Mouse (Mus musculus) midbrain, postnatal 0 days (tissue): ENCODE measurements around the gene Dda1. TPM values are rescaled to one million over a fixed set of nuclear protein-coding genes. Genes with fewer than 3 reads are reported as not detected.

Experiments
- ATAC-seq: fragments of 200-750 bp; cut with Nextera tagmentation; 2 replicates; pipeline ENCODE4 v1.8.0; 2017; ENCODE audit warnings: moderate number of reproducible peaks, mild to moderate bottlenecking, moderate TSS enrichment, moderate library complexity; ENCODE audit not compliant: low FRiP score
- DNase-seq: peaks from one replicate; pipeline ENCODE4 v3.0.0-alpha.2; 2015; ENCODE audit warnings: low spot score
- H3K27ac ChIP-seq: fragments of 300-500 bp; sonication (generic); 2 replicates; pipeline ENCODE4 v1.5.1; 2014; ENCODE audit warnings: low read depth, mild to moderate bottlenecking, low read length, mixed read lengths
- H3K27me3 ChIP-seq: fragments of 300-500 bp; sonication (generic); 2 replicates; pipeline ENCODE4 v1.6.1; 2014; ENCODE audit warnings: low read length, control low read depth, mixed read lengths; ENCODE audit not compliant: insufficient read depth
- H3K36me3 ChIP-seq: fragments of 300-500 bp; sonication (generic); 2 replicates; pipeline ENCODE4 v1.6.1; 2014; ENCODE audit warnings: low read length, control low read depth, mixed read lengths; ENCODE audit not compliant: insufficient read depth
- H3K4me1 ChIP-seq: fragments of 300-500 bp; sonication (generic); 2 replicates; pipeline ENCODE4 v1.6.1; 2014; ENCODE audit warnings: mild to moderate bottlenecking, control low read depth, antibody characterized with exemption, low read length, mixed read lengths; ENCODE audit not compliant: insufficient read depth
- H3K4me2 ChIP-seq: fragments of 300-500 bp; sonication (generic); 2 replicates; pipeline ENCODE4 v1.6.1; 2014; ENCODE audit warnings: low read depth, mild to moderate bottlenecking, low read length, mixed read lengths; ENCODE audit not compliant: poor library complexity, severe bottlenecking
- H3K4me3 ChIP-seq: fragments of 300-500 bp; sonication (generic); 2 replicates; pipeline ENCODE4 v1.5.1; 2014; ENCODE audit warnings: low read depth, mild to moderate bottlenecking, low read length, moderate library complexity
- H3K9ac ChIP-seq: fragments of 300-500 bp; sonication (generic); replicated peaks from 2 replicates; pipeline ENCODE4 v1.6.1; 2014; ENCODE audit warnings: mild to moderate bottlenecking, low read length, moderate library complexity, mixed read lengths; ENCODE audit not compliant: poor library complexity, severe bottlenecking
- H3K9me3 ChIP-seq: fragments of 300-500 bp; sonication (generic); 2 replicates; pipeline ENCODE4 v1.6.1; 2016; ENCODE audit warnings: low read length, control low read depth
- CTCF ChIP-seq: IDR thresholded peaks from 2 replicates; pipeline ENCODE4 v1.5.1; 2016; ENCODE audit warnings: antibody characterized with exemption, mild to moderate bottlenecking
- WGBS: fragments of 180-500 bp; shearing (Covaris S2); extraction: QIAGEN DNeasy Blood & Tissue Kit; methylation state at CpG from one replicate; pipeline ENCODE4 v1.1.7; 2014; 5-methylcytosine and 5-hydroxymethylcytosine counted together
- polyA plus RNA-seq: library from polyadenylated mRNA; unstranded; fragments of >200 nt; fragmentation: Nextera tagmentation; extraction: Ambion mirVana; gene quantifications from 2 replicates; pipeline ENCODE4 v1.2.1, GENCODE M21; 2015
- total RNA-seq: library from RNA; depleted of rRNA; stranded (reverse); fragments of >200 nt; gene quantifications from 2 replicates; pipeline ENCODE4 v1.2.3, GENCODE M21; 2014

Gene Dda1
- total and polyA plus RNA-seq, 2 experiments from 2014 or later: 211 to 269 TPM

DNA sequence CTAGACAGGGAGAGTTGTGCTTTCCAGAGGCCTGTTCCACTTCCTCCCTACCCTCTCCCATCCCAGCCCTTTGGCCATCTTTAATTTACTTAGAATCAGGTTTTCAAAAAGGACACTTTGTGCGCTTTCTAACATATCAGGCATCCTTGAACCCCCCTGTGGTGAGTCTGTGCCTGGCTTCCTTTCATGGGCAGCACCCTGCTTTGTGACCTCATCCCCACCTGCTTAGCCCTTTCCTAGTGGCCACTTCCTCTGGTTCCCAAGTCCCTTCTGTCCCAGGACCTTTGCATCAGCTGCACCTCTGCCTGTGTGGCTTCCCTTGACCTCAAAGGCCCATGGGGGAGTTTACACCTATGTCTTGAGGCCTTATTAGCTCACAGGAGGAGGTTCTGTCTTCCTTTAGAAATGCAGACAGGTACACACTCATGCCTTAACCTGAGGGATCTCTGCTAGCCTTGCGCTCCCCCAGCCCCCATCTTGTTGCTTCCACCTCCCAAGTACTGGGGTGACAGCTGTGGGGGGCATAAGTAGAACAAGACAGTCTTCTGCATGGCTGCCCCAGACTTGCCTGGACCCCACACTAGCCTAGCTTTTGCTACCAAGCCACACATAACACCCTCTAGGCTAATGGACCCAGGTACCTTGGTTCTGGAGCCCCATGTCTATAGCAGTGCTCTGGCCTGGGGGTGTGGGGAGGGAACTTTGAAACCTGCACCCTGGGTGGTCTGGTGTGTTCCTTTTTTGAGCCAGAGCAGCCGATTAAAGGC, 1.3 kb downstream of the Dda1 start:
- 80% methylated on average over 3 of the region's 3 CpGs for WGBS
- Histone ChIP-seq H3K9me3 (no peaks in the 10 kb centered on the region), H3K4me2 (peak overlapping the region; percentile 55), H3K27me3 (no peaks in the 10 kb centered on the region), H3K9ac (peak overlapping the region; percentile 70), H3K4me3 (peak overlapping the region; percentile 65; the same call in 1 of the 2 replicates), H3K4me1 (no peaks in the 10 kb centered on the region), H3K27ac (no peak overlapping the region), H3K36me3 (peaks cover 37% of the 10 kb centered on the region)
- ATAC-seq (no peak), DNase-seq (no peak)
- no peak for TF ChIP-seq CTCF

DNA sequence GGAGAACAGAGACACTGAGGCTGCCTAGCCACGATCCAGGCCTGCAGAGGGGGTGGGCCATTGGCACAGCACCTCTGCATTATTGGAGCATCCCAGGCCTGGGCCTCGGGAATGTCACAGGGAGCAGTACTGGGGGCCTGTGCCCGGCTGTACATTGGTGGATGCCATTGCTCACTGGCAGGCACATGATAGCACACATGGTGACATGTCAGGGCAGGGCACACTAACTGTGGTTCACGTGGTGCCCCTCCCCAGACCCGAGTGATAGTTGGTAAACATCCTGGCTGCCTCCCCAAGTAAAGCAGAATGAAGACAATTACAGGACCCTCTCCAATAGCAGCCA, 1.9 kb downstream of the Dda1 start:
- no peaks in the 10 kb centered on the region for H3K27me3 ChIP-seq
- WGBS: 84% methylated on average over 5 of the region's 5 CpGs
- no peaks in the 10 kb centered on the region for H3K4me1 ChIP-seq
- H3K36me3 ChIP-seq: peaks cover 37% of the 10 kb centered on the region
- H3K4me2 ChIP-seq: no peak overlapping the region
- no peak overlapping the region for H3K9ac ChIP-seq
- DNase-seq: no peak
- ATAC-seq: no peak
- no peaks in the 10 kb centered on the region for H3K9me3 ChIP-seq
- no peak for TF ChIP-seq CTCF
- no peak overlapping the region for H3K4me3 ChIP-seq
- H3K27ac ChIP-seq: no peak overlapping the region

DNA sequence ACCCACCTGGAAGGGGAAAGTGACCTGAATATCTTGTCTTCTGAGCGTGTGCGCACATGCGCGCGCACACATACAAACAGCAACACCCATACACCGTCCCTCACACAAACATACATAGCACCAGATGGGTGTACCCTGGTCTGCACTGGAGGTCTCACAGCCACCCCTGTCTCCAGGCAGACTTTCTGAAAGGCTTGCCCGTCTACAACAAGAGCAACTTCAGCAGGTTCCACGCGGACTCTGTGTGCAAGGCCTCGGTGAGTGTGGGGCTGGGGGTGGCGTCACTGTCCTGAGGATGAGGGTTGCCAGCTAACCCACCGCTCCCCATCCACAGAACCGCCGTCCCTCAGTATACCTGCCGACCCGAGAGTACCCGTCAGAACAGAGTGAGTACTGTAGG, 2.9 kb downstream of the Dda1 start:
- H3K4me1 ChIP-seq: no peaks in the 10 kb centered on the region; the same call in 1 of the 2 replicates

DNA sequence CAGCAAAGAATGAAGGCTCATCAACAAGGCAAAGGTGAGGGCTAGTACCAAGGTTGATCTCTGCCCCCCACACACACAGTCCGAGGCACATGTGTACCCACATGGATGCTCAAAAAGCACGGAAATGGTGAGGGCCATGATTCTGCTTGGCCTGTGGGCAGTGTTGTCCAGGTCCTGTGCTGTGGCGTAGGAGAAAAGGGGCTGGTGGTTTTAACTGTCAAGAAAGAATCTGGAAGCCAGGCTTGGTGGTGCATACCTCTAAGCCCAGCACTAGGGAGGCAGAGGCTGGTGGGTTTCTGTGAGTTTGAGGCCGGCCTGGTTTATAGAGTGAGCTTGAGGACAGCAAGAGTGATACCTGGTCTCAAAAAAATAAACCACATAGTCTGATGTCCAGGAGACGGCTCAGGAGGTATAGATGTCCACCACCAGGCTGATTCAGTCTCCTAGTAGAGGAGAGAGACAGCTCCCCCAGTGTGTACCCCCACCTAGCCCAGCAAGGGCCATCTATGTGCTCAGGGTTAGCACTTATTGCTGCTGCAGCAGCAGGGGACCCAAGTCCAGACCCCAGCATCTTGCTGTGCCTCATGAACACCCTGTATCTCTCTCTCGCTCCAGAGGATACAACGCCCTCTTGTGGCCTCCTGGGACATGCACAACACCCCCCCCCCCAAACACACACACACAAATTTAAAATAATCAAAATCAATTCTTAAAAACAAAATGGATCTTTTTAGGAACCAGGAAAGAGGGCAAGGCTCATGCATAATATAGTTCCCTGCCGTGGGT, 3.8 kb downstream of the Dda1 start:
- H3K4me1 ChIP-seq: no peaks in the 10 kb centered on the region; the same call in 1 of the 2 replicates
- ATAC-seq (no peak), DNase-seq (no peak)
- H3K9ac ChIP-seq: no peak overlapping the region
- no peak overlapping the region for H3K27ac ChIP-seq
- H3K27me3 ChIP-seq: no peaks in the 10 kb centered on the region
- H3K9me3 ChIP-seq: no peaks in the 10 kb centered on the region
- H3K36me3 ChIP-seq: peaks cover 37% of the 10 kb centered on the region
- no peak overlapping the region for H3K4me3 ChIP-seq
- no peak overlapping the region for H3K4me2 ChIP-seq
- WGBS: 86% methylated on average over 8 of the region's 8 CpGs
- peak; percentile 55 for TF ChIP-seq CTCF

More for the DNA sequence above, 2.9 kb downstream of the Dda1 start:
- WGBS: 97% methylated on average over 17 of the region's 17 CpGs
- H3K4me2 ChIP-seq: no peak overlapping the region
- TF ChIP-seq CTCF: no peak
- no peaks in the 10 kb centered on the region for H3K27me3 ChIP-seq
- DNase-seq: no peak
- H3K4me3 ChIP-seq: no peak overlapping the region
- H3K9ac ChIP-seq: no peak overlapping the region
- H3K36me3 ChIP-seq: peaks cover 37% of the 10 kb centered on the region
- no peaks in the 10 kb centered on the region for H3K9me3 ChIP-seq
- ATAC-seq: no peak
- no peak overlapping the region for H3K27ac ChIP-seq

DNA sequence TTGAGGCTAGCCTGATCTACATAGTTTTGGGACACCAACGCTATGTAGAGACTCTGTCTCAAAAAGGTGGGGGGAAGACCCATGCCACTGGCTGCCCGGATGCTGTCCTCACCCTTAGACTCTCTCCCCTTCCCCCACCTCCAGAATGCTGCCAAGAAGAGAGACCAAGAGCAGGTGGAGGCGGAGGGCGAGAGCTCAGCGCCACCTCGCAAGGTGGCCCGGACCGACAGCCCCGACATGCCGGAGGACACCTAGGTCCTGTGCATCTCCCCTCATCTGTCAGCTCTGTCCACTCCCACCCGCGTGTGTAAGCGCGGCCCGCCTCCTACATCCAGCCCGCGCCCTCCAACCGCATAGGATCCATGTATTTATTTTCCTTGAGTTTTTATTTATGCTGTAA, 5.3 kb downstream of the Dda1 start:
- no peak overlapping the region for H3K9ac ChIP-seq
- WGBS: 94% methylated on average over 18 of the region's 18 CpGs
- DNase-seq (no peak), ATAC-seq (no peak)
- no peak for TF ChIP-seq CTCF
- H3K9me3 ChIP-seq: no peaks in the 10 kb centered on the region
- no peaks in the 10 kb centered on the region; the same call in 1 of the 2 replicates for H3K4me1 ChIP-seq
- H3K27ac ChIP-seq: no peak overlapping the region
- H3K4me3 ChIP-seq: no peak overlapping the region
- peaks cover 46% of the 10 kb centered on the region for H3K36me3 ChIP-seq
- H3K4me2 ChIP-seq: no peak overlapping the region
- no peaks in the 10 kb centered on the region for H3K27me3 ChIP-seq
